Mouse (Mus musculus) cerebellum, adult 2 months (tissue): ENCODE results near the gene Copg2. TPM values are rescaled to one million over a fixed set of nuclear protein-coding genes. Genes with fewer than 3 reads are reported as not detected.
"Not testable (repeated sequence)": the region's sequence is repeated elsewhere in the genome, so short reads cannot be mapped to it uniquely, and the experiment has no call there.

ENCODE experiments used
- DNase-seq, 2 experiments: peaks; one replicate each; pipeline ENCODE4 v3.0.0; 2021
- H3K27ac ChIP-seq: fragments of 200-500 bp; 2 replicates; pipeline ENCODE4 v1.5.1; 2012; ENCODE audit warnings: low read length, control low read depth, inconsistent platforms; ENCODE audit not compliant: insufficient read depth
- H3K27me3 ChIP-seq: fragments of 200-500 bp; 2 replicates; pipeline ENCODE4 v1.6.1; 2012; ENCODE audit warnings: inconsistent platforms, mild to moderate bottlenecking, low read length, moderate library complexity; ENCODE audit not compliant: control insufficient read depth, insufficient read depth
- H3K4me1 ChIP-seq: fragments of 200-500 bp; 2 replicates; pipeline ENCODE4 v1.6.1; 2011; ENCODE audit warnings: low read length; ENCODE audit not compliant: control insufficient read depth, insufficient read depth
- H3K4me3 ChIP-seq: fragments of 200-500 bp; replicated peaks from 2 replicates; pipeline ENCODE3; 2011; ENCODE audit warnings: mild to moderate bottlenecking, low read depth, low read length, control low read depth; ENCODE audit not compliant: insufficient read depth
- CTCF ChIP-seq: fragments of 200-500 bp; IDR thresholded peaks from 2 replicates; pipeline ENCODE4 v1.5.1; 2011; ENCODE audit warnings: low read depth, mild to moderate bottlenecking, control low read depth, low read length, moderate library complexity, borderline replicate concordance; ENCODE audit not compliant: insufficient read depth
- POLR2A ChIP-seq: fragments of 200-500 bp; IDR thresholded peaks from 2 replicates; pipeline ENCODE4 v1.6.1; 2011; ENCODE audit warnings: low read length, control low read depth, borderline replicate concordance; ENCODE audit not compliant: insufficient read depth
- WGBS: fragments of 180-500 bp; shearing (Covaris S2); methylation state at CpG from one replicate; pipeline ENCODE4 v1.1.7; 2018; 5-methylcytosine and 5-hydroxymethylcytosine counted together
- polyA plus RNA-seq: library from polyadenylated mRNA; depleted of rRNA; stranded (reverse); fragments of >200 nt; gene quantifications from 2 replicates; pipeline ENCODE4 v1.2.3, GENCODE M21; 2012

Gene Copg2
- polyA plus RNA-seq, 1 experiment: 73.6 TPM

GRCm38 (mm10) chr6:30866501-30866900 is 30.1 kb downstream of the Copg2 start:
- H3K27me3 ChIP-seq: no peaks in the 10 kb centered on the region
- no peak overlapping the region for H3K27ac ChIP-seq
- H3K4me3 ChIP-seq: no peak overlapping the region
- TF ChIP-seq CTCF: no peak
- TF ChIP-seq POLR2A: no peak
- H3K4me1 ChIP-seq: no peaks in the 10 kb centered on the region
- WGBS: 91% methylated on average over 1 of the region's 1 CpGs
- no peak for DNase-seq

DNA sequence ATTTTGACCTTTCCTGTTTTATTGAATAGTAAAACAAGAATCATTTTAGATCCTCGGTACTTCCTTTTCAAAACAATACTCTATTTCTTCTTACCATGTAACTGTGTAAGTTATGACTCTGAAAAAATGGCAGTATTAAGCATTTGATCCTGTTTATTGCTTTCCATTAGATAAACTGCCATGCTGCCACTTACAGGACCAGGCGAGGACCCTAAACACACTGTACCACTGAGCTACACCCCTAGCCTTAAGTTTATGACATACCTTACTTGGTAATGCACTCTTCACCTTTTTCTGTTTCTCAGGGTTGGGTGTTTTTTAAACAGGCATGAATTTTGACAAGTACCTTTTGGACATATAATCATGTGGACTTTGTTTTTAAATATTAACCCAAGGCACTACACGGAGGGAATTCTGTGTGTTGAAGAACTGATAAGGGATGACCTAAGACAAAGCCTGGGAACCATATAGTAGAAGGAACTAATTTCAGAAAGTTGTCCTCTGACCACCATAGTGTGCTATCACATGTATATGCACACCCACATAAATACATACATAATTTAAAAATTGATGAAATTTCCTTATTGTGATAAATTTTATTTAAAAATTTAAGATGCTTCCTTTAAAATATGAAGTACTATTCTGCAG is 31.4 kb downstream of the Copg2 start:
- Histone ChIP-seq H3K4me3 (no peak overlapping the region), H3K27me3 (no peaks in the 10 kb centered on the region), H3K4me1 (no peaks in the 10 kb centered on the region), H3K27ac (no peak overlapping the region)
- DNase-seq: no peak
- TF ChIP-seq POLR2A: no peak
- no peak for TF ChIP-seq CTCF
- WGBS: 93% methylated on average over 3 of the region's 3 CpGs

- no peaks in the 10 kb centered on the region for H3K4me1 ChIP-seq
- DNase-seq: no peak
- no peak for TF ChIP-seq POLR2A
- no peak for TF ChIP-seq CTCF
- H3K4me3 ChIP-seq: no peak overlapping the region
- no peaks in the 10 kb centered on the region for H3K27me3 ChIP-seq
- WGBS: over 99% methylated on average over 7 of the region's 7 CpGs
- H3K27ac ChIP-seq: no peak overlapping the region
Observed at GRCm38 (mm10) chr6:30855956-30856355, 40.6 kb downstream of the Copg2 start.

DNA sequence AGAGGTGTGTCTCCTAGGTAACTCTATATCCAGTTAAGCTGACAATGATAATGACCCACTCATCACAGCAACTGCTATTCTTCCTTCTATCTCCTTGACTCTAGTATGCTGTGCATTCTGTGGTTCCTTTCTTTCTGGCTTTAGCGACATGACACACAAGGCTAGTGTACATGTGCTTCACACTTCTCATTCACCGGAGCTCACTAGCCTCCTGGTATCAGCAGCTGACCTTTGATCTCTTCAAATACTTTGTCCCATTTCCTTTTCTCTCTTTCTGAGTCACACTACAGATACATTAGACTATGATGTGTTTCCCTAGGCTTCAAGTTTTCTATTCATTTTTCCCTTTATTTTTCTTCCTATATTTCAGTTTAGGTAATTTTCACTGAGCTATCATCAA is 41.4 kb downstream of the Copg2 start:
- no peak for TF ChIP-seq POLR2A
- TF ChIP-seq CTCF: no peak

GRCm38 (mm10) chr6:30849818-30850217 is 46.8 kb downstream of the Copg2 start:
- WGBS: 30% methylated on average over 2 of the region's 2 CpGs
- peak; percentile 29 to 46 for DNase-seq
- Histone ChIP-seq H3K4me3 (no peak overlapping the region), H3K27me3 (no peaks in the 10 kb centered on the region), H3K4me1 (peaks cover 3% of the 10 kb centered on the region; the same call in 1 of the 2 replicates), H3K27ac (no peak overlapping the region)
- TF ChIP-seq CTCF (no peak), POLR2A (no peak)

More for the DNA sequence above, 41.4 kb downstream of the Copg2 start:
- Histone ChIP-seq H3K4me1 (no peaks in the 10 kb centered on the region), H3K27me3 (no peaks in the 10 kb centered on the region), H3K27ac (no peak overlapping the region), H3K4me3 (no peak overlapping the region)
- WGBS: 97% methylated on average over 2 of the region's 2 CpGs
- DNase-seq: no peak

GRCm38 (mm10) chr6:30832241-30832640 is 64.4 kb downstream of the Copg2 start:
- 19% methylated on average over 2 of the region's 2 CpGs for WGBS
- TF ChIP-seq CTCF (no peak), POLR2A (no peak)
- DNase-seq: no peak
- Histone ChIP-seq H3K4me1 (no peaks in the 10 kb centered on the region), H3K27me3 (no peaks in the 10 kb centered on the region), H3K4me3 (no peak overlapping the region), H3K27ac (no peak overlapping the region)

GRCm38 (mm10) chr6:30813626-30814025 is 83.0 kb downstream of the Copg2 start:
- Histone ChIP-seq H3K27me3 (no peaks in the 10 kb centered on the region), H3K27ac (no peak overlapping the region), H3K4me1 (no peaks in the 10 kb centered on the region), H3K4me3 (no peak overlapping the region)
- DNase-seq: no peak
- TF ChIP-seq CTCF: no peak
- no peak for TF ChIP-seq POLR2A

- H3K4me3 ChIP-seq: no peak overlapping the region
- no peaks in the 10 kb centered on the region for H3K27me3 ChIP-seq
- peak in 1 of 2 experiments; percentile 14 for DNase-seq
- no peaks in the 10 kb centered on the region for H3K4me1 ChIP-seq
- no peak for TF ChIP-seq POLR2A
- TF ChIP-seq CTCF: no peak
- WGBS: 88% methylated on average over 5 of the region's 5 CpGs
- H3K27ac ChIP-seq: no peak overlapping the region
Observed at GRCm38 (mm10) chr6:30805053-30805752, 91.4 kb downstream of the Copg2 start.

GRCm38 (mm10) chr6:30804389-30805052 is 92.1 kb downstream of the Copg2 start:
- not testable (repeated sequence) for H3K27ac ChIP-seq, H3K4me3 ChIP-seq, H3K27me3 ChIP-seq, H3K4me1 ChIP-seq
- WGBS: 70% methylated on average over 6 of the region's 6 CpGs
- DNase-seq: peak; percentile 27 to 36

DNA sequence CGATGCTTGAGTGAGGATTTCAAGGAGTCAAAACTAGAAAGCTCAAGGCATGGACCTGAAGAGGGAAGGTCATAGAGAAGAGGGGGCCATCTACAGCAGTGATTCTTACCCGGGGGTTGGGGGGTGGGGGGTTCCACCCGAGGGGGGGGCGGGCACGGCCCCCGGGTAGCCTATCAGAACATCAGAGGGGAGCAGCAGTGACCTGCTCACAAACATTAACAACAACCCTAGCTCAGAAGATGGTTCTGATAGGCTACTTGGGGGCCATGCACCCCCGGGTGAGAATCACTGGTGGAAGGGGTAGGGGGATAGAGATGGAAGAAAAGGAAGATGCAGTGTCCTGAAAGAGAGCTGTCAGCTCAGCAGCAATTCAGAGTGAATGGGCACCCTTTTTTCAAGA is 93.7 kb downstream of the Copg2 start:
- not testable (repeated sequence) for H3K4me3 ChIP-seq

More for the DNA sequence above, 93.7 kb downstream of the Copg2 start:
- H3K27me3 ChIP-seq, DNase-seq, H3K27ac ChIP-seq, H3K4me1 ChIP-seq: not testable (repeated sequence)
- WGBS: 84% methylated on average over 7 of the region's 7 CpGs
